Mouse (Mus musculus) CD4-positive, CD25-positive, alpha-beta regulatory T cell, adult 4 months (primary cell): ENCODE measurements around the gene Pgr. TPM values are rescaled to one million over a fixed set of nuclear protein-coding genes. Genes with fewer than 3 reads are reported as not detected.

Experiments
- ATAC-seq: one replicate; pipeline ENCODE4 v1.8.0; 2017
- polyA plus RNA-seq, 2 experiments: library from polyadenylated mRNA; unstranded; fragments of 100-300 nt; shearing (Covaris generic); gene quantifications; one replicate each; pipeline ENCODE4 v1.2.1; 2017

Pgr gene
- not detected for polyA plus RNA-seq

DNA sequence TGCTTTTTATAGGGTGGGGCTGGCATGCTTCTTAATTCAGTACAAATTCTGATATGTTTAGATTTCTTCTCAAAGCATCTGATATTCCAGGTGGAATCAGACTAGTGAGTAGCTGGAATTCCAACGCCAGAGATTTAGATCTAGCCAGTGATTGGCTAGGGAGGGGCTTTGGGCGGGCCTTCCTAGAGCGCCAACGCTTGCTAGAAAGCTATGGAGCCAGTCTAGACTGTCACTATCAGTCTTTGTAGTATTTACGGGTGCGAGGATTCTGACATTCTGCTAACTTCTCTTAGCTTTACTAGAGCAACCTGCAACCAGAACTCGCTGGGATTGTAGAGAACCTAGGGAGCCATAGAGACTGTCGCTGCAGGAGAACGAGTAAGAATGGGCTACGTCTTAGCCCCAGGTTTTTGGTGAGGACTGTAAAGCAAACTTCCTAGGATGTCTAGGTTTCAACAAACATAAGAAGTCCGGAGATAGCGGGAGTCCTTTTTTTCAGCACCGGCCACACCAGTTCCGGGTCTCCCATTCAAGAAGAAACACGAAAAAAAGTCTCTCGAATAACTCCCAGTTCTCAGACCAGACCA is at the start of gene Pgr:
Pgr (plus strand) TSS at position 218 of the 587 bp plus-strand sequence.
- no peak for ATAC-seq

DNA sequence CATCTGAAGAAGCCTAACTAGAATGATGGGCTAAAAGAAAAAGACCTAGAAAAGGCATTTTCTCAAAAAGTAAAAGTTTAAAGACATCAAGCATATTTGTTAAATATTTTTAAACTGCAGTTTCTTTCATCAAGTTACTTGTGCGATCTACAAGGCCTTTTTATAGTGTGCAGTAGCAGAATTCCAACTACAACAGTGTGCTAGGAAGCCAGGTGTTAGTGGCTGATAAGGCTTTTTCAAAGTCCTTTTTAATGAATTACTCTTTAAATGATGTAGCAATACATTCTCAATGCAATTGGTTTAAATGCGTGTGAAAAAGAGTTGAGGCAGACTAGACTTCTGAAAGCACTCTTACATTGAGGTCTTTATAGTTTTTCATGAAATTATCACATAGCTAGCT is 42.2 kb upstream of the Pgr start:
- ATAC-seq: no peak

GRCm38 (mm10) chr9:8868511-8868910 is 31.1 kb upstream of the Pgr start:
- ATAC-seq: no peak

DNA sequence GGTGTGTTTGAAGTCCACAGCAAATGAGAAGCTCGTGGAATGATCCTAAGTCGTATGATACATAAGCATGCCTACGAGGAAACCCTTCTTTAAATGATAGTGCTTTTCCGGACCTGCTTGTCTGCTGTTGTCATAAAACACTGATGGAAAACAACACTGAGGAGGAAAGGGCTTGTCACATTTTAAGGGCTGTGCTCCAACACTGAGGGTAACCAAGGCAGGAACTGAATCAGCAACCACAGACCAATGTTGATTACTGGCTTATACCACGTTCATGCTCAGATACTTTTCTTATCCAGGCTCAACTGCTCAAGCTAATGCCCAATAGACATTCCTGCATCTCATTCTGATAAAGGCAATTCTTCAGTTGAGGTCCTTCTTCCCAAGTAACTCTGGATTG is 4.4 kb upstream of the Pgr start:
- ATAC-seq: no peak

- ATAC-seq: no peak
Measured at GRCm38 (mm10) chr9:8900203-8901012, 775 bp downstream of the Pgr start.

- ATAC-seq: no peak
Measured at GRCm38 (mm10) chr9:8901013-8901646, 1.5 kb downstream of the Pgr start.

DNA sequence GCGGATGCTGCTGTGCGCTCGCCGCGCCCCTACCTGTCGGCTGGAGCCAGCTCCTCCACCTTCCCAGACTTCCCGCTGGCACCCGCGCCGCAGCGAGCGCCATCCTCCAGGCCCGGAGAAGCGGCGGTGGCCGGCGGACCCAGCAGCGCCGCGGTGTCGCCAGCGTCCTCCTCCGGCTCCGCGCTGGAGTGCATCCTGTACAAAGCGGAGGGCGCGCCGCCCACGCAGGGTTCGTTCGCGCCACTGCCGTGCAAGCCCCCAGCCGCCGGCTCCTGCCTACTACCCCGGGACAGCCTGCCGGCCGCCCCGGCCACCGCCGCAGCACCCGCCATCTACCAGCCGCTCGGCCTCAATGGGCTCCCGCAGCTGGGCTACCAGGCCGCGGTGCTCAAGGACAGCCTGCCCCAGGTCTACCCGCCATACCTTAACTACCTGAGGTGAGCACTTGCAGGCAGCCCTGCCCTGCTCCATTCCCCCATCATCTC is 2.1 kb downstream of the Pgr start:
- no peak for ATAC-seq

- no peak for ATAC-seq
Measured at GRCm38 (mm10) chr9:8902277-8902676, 2.6 kb downstream of the Pgr start.

GRCm38 (mm10) chr9:8927561-8927960 is 27.9 kb downstream of the Pgr start:
- no peak for ATAC-seq

- no peak for ATAC-seq
Measured at GRCm38 (mm10) chr9:8937753-8938152, 38.1 kb downstream of the Pgr start.

DNA sequence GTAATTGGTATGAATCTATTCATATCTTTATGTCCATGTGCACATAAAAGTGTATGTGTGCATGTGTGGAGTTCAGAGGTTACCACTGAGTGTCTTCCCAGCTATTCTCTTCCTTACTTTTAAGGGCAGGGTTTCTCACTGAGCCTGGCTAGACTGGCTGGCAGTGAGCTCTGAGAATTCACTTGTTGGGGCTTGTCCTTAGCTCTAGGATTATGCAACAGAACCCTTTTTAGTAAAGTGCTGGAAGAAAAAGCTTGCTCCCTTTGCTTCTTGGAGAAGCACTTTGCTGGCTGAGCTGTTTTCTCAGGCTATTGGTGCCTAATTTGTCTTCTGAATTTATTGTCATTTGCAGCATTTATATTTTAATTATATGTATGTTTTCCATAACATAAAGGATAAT is 53.7 kb downstream of the Pgr start:
- ATAC-seq: no peak

- ATAC-seq: no peak
Measured at GRCm38 (mm10) chr9:8964512-8965133, 65.0 kb downstream of the Pgr start.

GRCm38 (mm10) chr9:8970240-8970639 is 70.6 kb downstream of the Pgr start:
- ATAC-seq: no peak

DNA sequence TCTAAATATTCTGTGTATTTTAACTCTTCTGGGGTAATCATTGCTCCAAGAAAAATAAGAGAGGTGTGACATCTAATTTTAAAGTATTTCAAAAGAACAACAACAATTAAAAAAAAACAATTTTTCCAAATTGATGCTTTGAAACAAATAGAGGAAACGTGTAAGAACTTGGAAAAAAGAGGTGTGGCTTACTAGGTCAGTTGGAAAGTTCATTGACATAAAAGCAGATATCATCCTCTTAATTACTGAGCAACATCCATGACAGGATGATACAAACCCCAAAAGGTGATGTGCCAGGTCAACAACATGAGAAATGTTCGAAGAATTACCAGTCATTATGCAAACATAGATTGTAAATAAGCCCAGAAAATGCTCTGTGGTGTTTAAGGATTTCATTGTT is 71.9 kb downstream of the Pgr start, which contains the start of gene Gm16485:
Gm16485 (plus strand) TSS at position 301 of the 400 bp plus-strand sequence.
- ATAC-seq: no peak

GRCm38 (mm10) chr9:8977775-8978174 is 78.1 kb downstream of the Pgr start:
- ATAC-seq: no peak

DNA sequence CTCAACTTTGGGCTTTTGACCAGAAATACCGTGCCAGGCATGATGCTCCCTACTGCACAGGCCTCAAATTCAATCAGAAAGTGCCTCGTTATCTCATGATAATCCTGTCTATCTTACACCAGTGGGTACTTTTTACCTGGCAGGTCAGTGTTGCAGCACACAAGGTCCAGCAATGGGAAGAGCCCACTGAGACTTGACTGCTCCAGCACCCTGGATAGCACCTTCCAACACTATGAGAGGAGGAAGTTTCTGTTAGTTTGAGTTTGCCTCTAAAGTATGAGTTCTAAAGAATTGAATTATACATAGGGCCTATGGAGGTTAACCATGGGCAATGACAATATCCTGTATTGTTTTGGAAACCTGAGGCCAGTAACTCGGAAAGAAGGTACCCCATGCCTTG is 82.7 kb downstream of the Pgr start:
- ATAC-seq: no peak

- ATAC-seq: no peak
Measured at GRCm38 (mm10) chr9:8996494-8996893, 96.9 kb downstream of the Pgr start.

GRCm38 (mm10) chr9:9001170-9001569 is 101.5 kb downstream of the Pgr start:
- ATAC-seq: no peak

DNA sequence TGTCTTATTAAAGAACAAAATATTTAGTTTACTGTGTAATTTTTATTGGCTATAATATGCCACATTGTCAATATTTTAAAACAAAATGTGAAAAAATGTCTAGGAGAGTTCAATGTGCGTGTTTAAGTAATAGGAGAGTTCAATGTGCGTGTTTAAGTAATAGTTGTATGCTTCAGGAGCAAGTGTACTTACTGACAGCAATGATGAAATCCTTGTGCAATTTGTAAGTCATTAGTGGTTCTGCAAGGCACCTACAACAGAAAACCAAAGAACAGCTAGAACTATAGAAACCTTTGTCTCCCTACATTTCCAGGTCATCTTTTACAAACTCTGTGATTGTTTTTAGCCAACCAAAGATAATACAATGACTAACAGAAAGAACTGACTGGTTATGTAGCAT is 115.5 kb downstream of the Pgr start:
- ATAC-seq: no peak
